Mouse (Mus musculus): Measurements from ENCODE around the gene Map3k9. TPM values are rescaled to one million over a fixed set of nuclear protein-coding genes. Genes with fewer than 3 reads are reported as not detected.

Map3k9 gene
- not detected for polyA plus RNA-seq (2014; fragmentation: Illumina TruSeq; extraction: RNeasy Lipid Tissue Mini Kit (QIAGEN cat#74804); ENCODE audit: low read depth, low replicate concordance)

DNA sequence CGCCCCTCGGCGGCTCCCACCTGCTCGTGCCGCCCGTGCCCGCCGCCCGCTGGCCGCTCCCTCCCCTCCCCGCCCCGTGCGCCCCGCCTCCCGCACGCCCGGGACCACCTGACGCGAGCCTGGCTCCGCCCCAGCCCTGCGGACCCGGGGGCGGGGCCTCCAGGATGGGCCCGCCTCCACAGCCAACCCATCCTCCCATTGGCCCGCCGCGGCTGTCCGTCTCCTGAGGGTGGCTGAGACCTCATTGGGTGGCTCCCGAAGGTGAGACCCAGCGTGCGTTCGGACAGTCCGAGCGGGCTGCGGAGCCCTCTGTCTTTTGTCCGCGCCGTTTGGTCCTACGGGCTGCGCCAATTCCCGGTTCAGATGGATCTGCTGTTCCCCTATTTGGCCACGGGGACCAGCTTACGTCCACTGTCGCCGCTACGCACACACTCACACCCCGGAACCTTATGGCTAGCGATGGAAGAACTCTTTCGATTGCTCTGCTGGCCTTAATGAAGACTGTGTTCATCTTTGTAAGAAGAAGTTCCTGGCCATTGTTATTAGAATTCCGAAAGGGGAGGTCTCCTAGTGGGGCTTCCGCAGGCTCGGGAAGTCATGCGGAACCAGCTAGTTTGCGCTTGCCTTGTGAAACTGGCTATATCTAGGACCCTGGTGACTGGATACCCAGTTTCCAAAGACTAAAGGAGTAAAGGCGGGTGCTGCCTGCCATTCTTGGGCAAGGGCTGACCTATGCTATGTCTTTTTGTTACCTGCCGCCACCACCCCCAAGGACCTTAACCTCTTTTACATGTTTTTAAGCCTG lies at the start of gene Map3k9:
TSS of gene Map3k9 (minus strand) at position 71 of the 805 bp plus-strand sequence.

Other genes with a start within 250 kb of the Map3k9 start
- 3.4 TPM for gene Gm20498, start 248.3 kb downstream of the Map3k9 start, polyA plus RNA-seq (2014; fragmentation: Illumina TruSeq; extraction: RNeasy Lipid Tissue Mini Kit (QIAGEN cat#74804); ENCODE audit: low read depth, low replicate concordance)
- gene Synj2bp, start 248.3 kb downstream of the Map3k9 start, polyA plus RNA-seq (2014; fragmentation: Illumina TruSeq; extraction: RNeasy Lipid Tissue Mini Kit (QIAGEN cat#74804); ENCODE audit: low read depth, low replicate concordance) = 142 TPM
- 0.16 TPM for gene Adam21, start 212.7 kb downstream of the Map3k9 start, polyA plus RNA-seq (2014; fragmentation: Illumina TruSeq; extraction: RNeasy Lipid Tissue Mini Kit (QIAGEN cat#74804); ENCODE audit: low read depth, low replicate concordance)
- gene Med6, start 186.2 kb downstream of the Map3k9 start, polyA plus RNA-seq (2014; fragmentation: Illumina TruSeq; extraction: RNeasy Lipid Tissue Mini Kit (QIAGEN cat#74804); ENCODE audit: low read depth, low replicate concordance) = 43.8 TPM
- not detected for gene Ttc9, start 149.9 kb downstream of the Map3k9 start, polyA plus RNA-seq (2014; fragmentation: Illumina TruSeq; extraction: RNeasy Lipid Tissue Mini Kit (QIAGEN cat#74804); ENCODE audit: low read depth, low replicate concordance)
- gene Pcnx, start 78.8 kb upstream of the Map3k9 start, polyA plus RNA-seq (2014; fragmentation: Illumina TruSeq; extraction: RNeasy Lipid Tissue Mini Kit (QIAGEN cat#74804); ENCODE audit: low read depth, low replicate concordance) = 5.7 TPM